Mouse (Mus musculus): ENCODE data around the gene Adamtsl1. TPM values are rescaled to one million over a fixed set of nuclear protein-coding genes. Genes with fewer than 3 reads are reported as not detected.
A peak's percentile ranks its signal among the peaks of the same experiment; 100 is the strongest.

Adamtsl1 gene
- polyA plus RNA-seq, 1 experiment from 2014 or later = 7.7 TPM

DNA sequence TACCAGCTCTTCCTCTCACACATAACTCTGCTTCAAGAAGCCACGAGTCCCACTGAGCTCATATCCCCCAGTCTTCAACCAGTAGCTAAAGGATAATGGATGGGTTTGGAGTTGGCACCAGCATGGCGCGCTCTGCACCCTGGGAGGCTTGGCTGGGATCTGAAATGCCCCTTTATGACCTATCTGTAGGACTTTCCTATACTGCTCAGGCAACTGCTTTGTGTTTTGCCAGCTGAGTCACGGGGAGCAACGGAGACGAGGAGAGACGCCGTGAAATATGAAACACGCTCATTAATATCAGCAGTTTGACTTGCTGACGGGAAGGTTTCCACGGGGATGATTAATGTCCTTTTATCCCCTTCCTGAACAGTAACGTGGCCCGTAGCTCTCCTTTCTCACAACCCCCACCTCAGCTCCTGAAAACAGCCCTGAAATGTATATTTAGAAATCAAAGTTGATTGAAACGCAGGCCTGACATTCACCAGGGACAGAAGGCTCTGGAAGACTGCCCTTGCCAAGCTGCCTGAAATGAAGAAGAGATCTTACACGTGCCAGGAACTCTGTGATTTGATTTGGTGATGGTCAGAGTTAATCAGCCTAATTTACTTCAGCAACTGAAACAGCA lies 902.5 kb downstream of the Adamtsl1 start:
- 0 out of 2 replicates have a peak, but pooled peaks have one; percentile 25 for ATAC-seq
- WGBS = 44% methylated on average over 15 of the region's 15 CpGs

DNA sequence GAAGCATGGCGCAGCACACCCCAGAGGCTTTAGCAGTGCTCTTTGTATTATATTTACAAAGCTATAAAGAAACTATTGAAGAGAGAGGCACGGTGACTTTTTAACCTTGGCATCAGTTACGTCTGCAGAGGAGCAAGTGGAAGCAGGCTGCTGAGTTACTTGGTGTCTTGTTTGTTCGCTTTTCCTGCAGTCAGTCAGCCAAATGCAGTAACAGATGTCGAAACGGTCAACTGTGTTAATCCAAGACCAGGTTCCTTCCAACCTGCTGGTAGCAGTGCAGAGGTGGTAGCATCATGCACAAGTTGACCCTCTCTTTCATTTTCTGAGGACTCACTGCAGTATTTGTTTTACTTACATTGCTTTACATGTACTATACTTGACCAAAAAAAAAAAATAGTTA lies 908.6 kb downstream of the Adamtsl1 start:
- WGBS = 49% methylated on average over 6 of the region's 6 CpGs
- Histone ChIP-seq H3K36me3 (no peaks in the 10 kb centered on the region), H3K4me3 (replicated peaks) (no peak overlapping the region), H3K27ac (no peak overlapping the region), H3K4me1 (replicated peaks) (no peaks in the 10 kb centered on the region; the same call in 1 of the 2 replicates), H3K9me3 (no peaks in the 10 kb centered on the region), H3K9ac (no peak overlapping the region), H3K4me2 (replicated peaks) (no peak overlapping the region), H3K27me3 (replicated peaks) (no peaks in the 10 kb centered on the region)
- ATAC-seq = no peak

More for the DNA sequence above, 902.5 kb downstream of the Adamtsl1 start:
- Histone ChIP-seq H3K27ac (no peak overlapping the region), H3K4me2 (replicated peaks) (no peak overlapping the region), H3K4me3 (replicated peaks) (no peak overlapping the region), H3K4me1 (replicated peaks) (no peaks in the 10 kb centered on the region), H3K27me3 (replicated peaks) (no peaks in the 10 kb centered on the region), H3K9me3 (no peaks in the 10 kb centered on the region), H3K36me3 (no peaks in the 10 kb centered on the region), H3K9ac (no peak overlapping the region)

DNA sequence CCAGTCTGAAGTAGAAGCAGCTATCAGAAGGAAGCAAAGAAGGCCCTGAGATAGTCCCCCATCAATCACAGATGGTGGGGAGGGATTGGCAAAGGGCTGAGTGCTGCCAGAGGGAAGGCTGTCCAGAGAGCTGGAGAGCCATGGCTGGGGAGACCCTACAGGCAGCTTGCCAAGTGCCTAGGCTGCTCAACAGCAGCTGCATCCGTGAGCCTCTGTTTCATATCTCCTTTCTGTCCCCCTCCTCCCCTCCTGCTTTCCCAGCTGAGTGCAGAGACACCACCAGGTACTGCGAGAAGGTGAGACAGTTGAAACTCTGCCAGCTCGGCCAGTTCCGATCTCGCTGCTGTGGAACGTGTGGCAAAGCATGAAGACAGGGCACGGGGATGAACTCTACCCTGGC lies 911.6 kb downstream of the Adamtsl1 start:
- no peaks in the 10 kb centered on the region for H3K36me3 ChIP-seq
- no peaks in the 10 kb centered on the region; the same call in 1 of the 2 replicates for H3K4me1 ChIP-seq (replicated peaks)
- no peaks in the 10 kb centered on the region for H3K9me3 ChIP-seq
- H3K4me2 ChIP-seq (replicated peaks) = no peak overlapping the region
- WGBS = 46% methylated on average over 7 of the region's 7 CpGs
- no peak overlapping the region for H3K4me3 ChIP-seq (replicated peaks)
- H3K9ac ChIP-seq = no peak overlapping the region
- H3K27me3 ChIP-seq (replicated peaks) = no peaks in the 10 kb centered on the region
- no peak overlapping the region for H3K27ac ChIP-seq
- ATAC-seq = peak; percentile 47; the same call in 1 of the 2 replicates

DNA sequence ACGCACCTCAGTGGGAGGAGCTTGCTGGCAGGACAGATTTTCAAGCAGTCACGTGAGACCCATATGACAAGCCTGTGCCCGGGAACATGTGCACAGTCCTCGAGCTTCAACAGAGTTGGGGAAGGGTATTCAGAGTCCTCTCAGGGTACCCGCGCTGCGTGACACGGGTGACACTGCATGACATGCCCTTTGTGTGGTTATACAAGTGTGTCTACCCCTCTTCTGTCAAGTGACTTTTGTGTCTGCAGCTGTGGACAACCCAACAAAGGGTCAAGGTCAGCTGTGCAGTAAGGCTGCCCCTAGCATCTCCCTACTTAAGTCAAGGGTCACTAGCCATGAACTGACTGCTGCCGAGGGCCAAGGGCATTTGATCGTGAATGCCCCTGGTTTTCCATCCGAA lies 912.6 kb downstream of the Adamtsl1 start:
- ATAC-seq = no peak
- Histone ChIP-seq H3K27ac (no peak overlapping the region), H3K4me1 (replicated peaks) (no peaks in the 10 kb centered on the region; the same call in 1 of the 2 replicates), H3K9ac (no peak overlapping the region), H3K9me3 (no peaks in the 10 kb centered on the region), H3K4me3 (replicated peaks) (no peak overlapping the region), H3K4me2 (replicated peaks) (no peak overlapping the region), H3K36me3 (no peaks in the 10 kb centered on the region), H3K27me3 (replicated peaks) (no peaks in the 10 kb centered on the region)
- WGBS = 91% methylated on average over 11 of the region's 11 CpGs

DNA sequence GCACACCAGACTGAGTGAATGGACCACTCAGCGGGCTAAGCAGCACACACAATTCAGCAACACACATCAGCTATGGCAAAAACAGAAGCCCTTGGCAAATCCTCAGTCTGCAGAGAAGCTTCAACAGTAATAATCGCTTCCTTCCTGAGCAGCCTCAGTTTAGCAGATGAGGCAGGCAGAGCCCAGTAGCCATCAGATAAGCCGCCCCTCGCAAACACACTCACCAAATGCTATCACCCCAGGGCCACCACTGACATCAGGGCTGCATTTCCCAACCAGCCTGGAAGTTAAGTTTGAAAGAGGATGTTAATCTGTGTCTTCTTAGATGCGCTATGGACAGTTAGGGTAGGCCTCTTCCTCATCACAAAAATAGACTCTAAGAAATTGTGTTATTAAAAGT lies 913.3 kb downstream of the Adamtsl1 start:
- no peaks in the 10 kb centered on the region for H3K36me3 ChIP-seq
- H3K4me1 ChIP-seq (replicated peaks) = no peaks in the 10 kb centered on the region; the same call in 1 of the 2 replicates
- no peak overlapping the region for H3K9ac ChIP-seq
- ATAC-seq = no peak
- 76% methylated on average over 5 of the region's 5 CpGs for WGBS
- H3K9me3 ChIP-seq = no peaks in the 10 kb centered on the region
- no peaks in the 10 kb centered on the region for H3K27me3 ChIP-seq (replicated peaks)
- no peak overlapping the region for H3K4me3 ChIP-seq (replicated peaks)
- no peak overlapping the region for H3K4me2 ChIP-seq (replicated peaks)
- H3K27ac ChIP-seq = 0 out of 2 replicates have a peak overlapping the region, but pooled peaks have one; percentile 36

DNA sequence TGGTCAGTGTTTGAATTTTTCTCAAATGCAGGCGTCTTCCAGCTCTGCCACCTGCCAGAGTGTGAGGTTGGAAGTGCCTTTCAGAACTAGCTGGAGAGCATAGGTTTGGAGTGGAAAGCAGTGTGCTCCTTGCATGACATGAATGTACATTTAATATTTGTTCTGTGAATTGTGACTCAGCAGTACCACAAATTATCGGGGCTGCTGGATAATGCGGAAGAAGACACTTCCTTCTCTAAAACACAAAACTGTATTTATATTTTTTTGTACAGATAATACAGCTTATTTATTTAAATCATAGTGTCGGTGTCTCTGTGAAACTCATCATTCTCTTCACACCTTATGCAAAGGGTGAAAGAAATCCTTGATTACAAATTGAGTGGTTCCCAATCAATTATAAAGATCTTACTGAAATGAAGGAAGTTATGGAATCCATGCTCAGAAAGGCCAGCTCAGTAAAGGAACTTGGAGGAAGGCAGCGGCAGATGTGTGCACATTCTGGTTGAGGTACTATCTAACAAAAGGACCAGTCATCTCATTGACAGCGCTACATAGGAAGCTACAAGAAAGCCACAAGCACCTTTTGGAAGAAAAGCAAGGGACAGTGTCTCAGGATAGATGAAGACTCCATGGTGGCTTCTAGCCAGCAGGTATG lies 914.2 kb downstream of the Adamtsl1 start:
- Histone ChIP-seq H3K36me3 (no peaks in the 10 kb centered on the region), H3K4me1 (replicated peaks) (no peaks in the 10 kb centered on the region; the same call in 1 of the 2 replicates), H3K27me3 (replicated peaks) (no peaks in the 10 kb centered on the region), H3K9me3 (no peaks in the 10 kb centered on the region), H3K4me2 (replicated peaks) (no peak overlapping the region), H3K4me3 (replicated peaks) (no peak overlapping the region), H3K27ac (no peak overlapping the region), H3K9ac (no peak overlapping the region)
- WGBS = 85% methylated on average over 6 of the region's 6 CpGs
- ATAC-seq = no peak

DNA sequence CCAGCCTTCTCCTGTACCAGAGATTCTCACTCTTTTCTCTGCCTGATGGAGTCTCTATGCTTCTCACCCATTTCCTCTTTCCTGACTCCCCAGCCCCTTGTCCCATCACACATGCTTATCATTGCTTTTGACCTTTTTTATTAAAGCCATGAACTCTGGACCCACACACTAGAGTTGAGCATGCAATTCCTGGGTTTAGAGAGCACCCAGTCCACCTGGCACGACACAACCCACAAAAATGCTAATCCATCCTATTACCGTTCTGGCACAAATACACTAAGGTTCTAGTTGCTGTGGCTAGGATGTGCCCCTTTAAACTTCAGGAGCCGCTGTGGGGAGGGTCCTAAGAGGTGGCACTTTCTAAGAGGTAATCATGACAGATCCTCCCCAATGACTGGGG lies 921.7 kb downstream of the Adamtsl1 start:
- WGBS = 79% methylated on average over 3 of the region's 3 CpGs
- ATAC-seq = no peak
- Histone ChIP-seq H3K4me2 (replicated peaks) (no peak overlapping the region), H3K27ac (no peak overlapping the region), H3K9ac (no peak overlapping the region), H3K9me3 (no peaks in the 10 kb centered on the region), H3K4me1 (replicated peaks) (no peaks in the 10 kb centered on the region), H3K4me3 (replicated peaks) (no peak overlapping the region), H3K27me3 (replicated peaks) (no peaks in the 10 kb centered on the region), H3K36me3 (no peaks in the 10 kb centered on the region)

DNA sequence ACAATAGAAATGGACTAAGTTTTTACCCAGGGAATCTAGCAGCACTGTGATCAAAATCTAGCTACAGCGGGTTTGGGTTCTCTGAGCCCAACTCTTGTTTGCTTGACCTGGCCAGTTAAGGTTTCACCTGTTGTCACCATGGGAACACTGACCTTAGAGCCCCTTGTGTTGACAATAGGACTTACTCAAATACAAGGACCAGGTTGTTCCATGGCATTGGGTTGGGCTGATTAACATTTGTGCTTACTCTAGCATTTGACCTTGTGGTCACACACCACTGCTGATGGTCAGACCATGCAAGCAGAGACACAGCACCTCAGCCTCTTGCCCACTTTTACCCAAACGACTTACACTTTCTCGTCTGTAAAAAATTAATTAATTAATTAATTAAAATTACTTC lies 922.4 kb downstream of the Adamtsl1 start:
- no peak for ATAC-seq
- Histone ChIP-seq H3K27me3 (replicated peaks) (no peaks in the 10 kb centered on the region), H3K27ac (no peak overlapping the region), H3K4me1 (replicated peaks) (no peaks in the 10 kb centered on the region), H3K9me3 (no peaks in the 10 kb centered on the region), H3K9ac (no peak overlapping the region), H3K36me3 (no peaks in the 10 kb centered on the region), H3K4me3 (replicated peaks) (no peak overlapping the region), H3K4me2 (replicated peaks) (no peak overlapping the region)
- 65% methylated on average over 3 of the region's 3 CpGs for WGBS

DNA sequence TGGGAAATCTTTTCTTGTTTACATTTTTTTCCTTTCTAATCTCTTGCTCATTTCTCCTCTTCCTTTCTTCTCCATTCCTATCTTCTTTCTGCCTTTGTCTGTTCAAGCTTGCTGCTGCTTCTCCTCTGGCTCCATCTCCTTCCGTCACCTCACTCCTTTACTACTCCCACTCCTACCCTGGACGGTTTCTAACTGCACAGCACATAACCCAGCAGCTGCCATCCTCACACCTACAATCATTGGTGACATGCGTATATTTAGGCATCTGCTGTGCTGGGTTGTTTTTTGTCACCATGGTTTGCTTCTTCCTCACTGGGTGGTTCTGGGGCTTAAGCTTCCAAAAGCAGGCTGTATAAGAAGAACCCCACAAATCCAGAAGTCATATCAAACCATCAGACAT lies 936.5 kb downstream of the Adamtsl1 start:
- H3K4me3 ChIP-seq (replicated peaks) = no peak overlapping the region
- H3K36me3 ChIP-seq = no peaks in the 10 kb centered on the region
- H3K27ac ChIP-seq = no peak overlapping the region
- no peak overlapping the region for H3K4me2 ChIP-seq (replicated peaks)
- no peaks in the 10 kb centered on the region for H3K9me3 ChIP-seq
- no peaks in the 10 kb centered on the region for H3K27me3 ChIP-seq (replicated peaks)
- no peaks in the 10 kb centered on the region for H3K4me1 ChIP-seq (replicated peaks)
- 85% methylated on average over 3 of the region's 3 CpGs for WGBS
- H3K9ac ChIP-seq = no peak overlapping the region
- no peak for ATAC-seq

DNA sequence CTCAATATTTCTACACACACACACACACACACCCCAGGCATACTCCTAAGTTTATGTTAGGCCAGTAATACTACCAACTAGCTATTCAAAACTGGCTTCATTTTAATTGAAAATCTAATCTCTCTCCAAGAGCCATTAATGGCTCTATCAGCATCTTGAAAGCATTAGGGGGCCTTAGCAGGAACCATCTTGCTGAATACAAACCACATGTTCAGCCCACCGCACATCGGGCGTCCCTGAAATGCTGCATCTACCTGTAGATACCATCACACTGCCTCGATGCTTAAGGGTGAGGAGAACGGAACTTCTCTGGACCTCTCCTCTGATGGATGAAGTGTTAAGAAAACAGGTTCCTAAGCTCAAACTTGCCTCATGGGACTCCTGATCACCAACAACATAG lies 950.8 kb downstream of the Adamtsl1 start:
- Histone ChIP-seq H3K9ac (no peak overlapping the region), H3K36me3 (no peaks in the 10 kb centered on the region), H3K27me3 (replicated peaks) (no peaks in the 10 kb centered on the region), H3K27ac (no peak overlapping the region), H3K9me3 (no peaks in the 10 kb centered on the region), H3K4me1 (replicated peaks) (no peaks in the 10 kb centered on the region), H3K4me2 (replicated peaks) (no peak overlapping the region), H3K4me3 (replicated peaks) (no peak overlapping the region)
- 96% methylated on average over 5 of the region's 5 CpGs for WGBS
- no peak for ATAC-seq

Data from intestine, embryonic 15.5 days (tissue).